Mouse (Mus musculus) CH12.LX (cell line): ENCODE measurements around the gene Tlk2. TPM values are rescaled to one million over a fixed set of nuclear protein-coding genes. Genes with fewer than 3 reads are reported as not detected.

ENCODE experiments used
- DNase-seq: peaks from one replicate; pipeline ENCODE4 v3.0.0-alpha.2; 2013; ENCODE audit errors: extremely low read depth
- H3K27ac ChIP-seq: 2 replicates; pipeline ENCODE4 v1.5.1; 2012; ENCODE audit warnings: low read depth, mild to moderate bottlenecking, control low read depth, moderate library complexity; ENCODE audit not compliant: insufficient read depth
- H3K27me3 ChIP-seq: replicated peaks from 2 replicates; pipeline ENCODE3; 2012; ENCODE audit warnings: inconsistent platforms
- H3K36me3 ChIP-seq, 2 experiments: replicated peaks in 1 of 2; 2 replicates each; pipeline versions ENCODE3 to v1.6.1; 2012; ENCODE audit warnings: inconsistent platforms in 1 of 2, low read length in 1 of 2, mild to moderate bottlenecking in 1 of 2, mixed read lengths in 1 of 2, moderate library complexity in 1 of 2; ENCODE audit not compliant: control insufficient read depth in 1 of 2, insufficient read depth in 1 of 2
- H3K4me1 ChIP-seq, 2 experiments: 2 replicates each; pipeline ENCODE4 v1.6.1; 2012; ENCODE audit warnings: inconsistent platforms in 1 of 2, moderate library complexity in 1 of 2; ENCODE audit not compliant: insufficient read depth in 2 of 2, control insufficient read depth in 1 of 2
- H3K4me2 ChIP-seq: 2 replicates; pipeline ENCODE4 v1.6.1; 2012; ENCODE audit warnings: low read depth, mild to moderate bottlenecking, control low read depth; ENCODE audit not compliant: poor library complexity, insufficient read depth, severe bottlenecking
- H3K4me3 ChIP-seq, 3 experiments: fragments of 150-350 bp in 1 of 3; sonication (generic) in 1 of 3; replicated peaks in 1 of 3; 2 replicates each; pipeline versions ENCODE3 to v1.5.1; 2011 to 2012; ENCODE audit warnings: low read depth in 2 of 3, low read length in 2 of 3, mild to moderate bottlenecking in 2 of 3, moderate library complexity in 2 of 3, control low read depth in 1 of 3, improper control_type of control experiment in 1 of 3, inconsistent platforms in 1 of 3, mixed read lengths in 1 of 3; ENCODE audit not compliant: poor library complexity in 1 of 3
- H3K79me2 ChIP-seq: replicated peaks from 2 replicates; pipeline ENCODE4 v1.6.1; 2012; ENCODE audit warnings: mild to moderate bottlenecking, moderate library complexity; ENCODE audit not compliant: control insufficient read depth, poor library complexity, insufficient read depth, severe bottlenecking; ENCODE audit errors: extremely low read depth
- H3K9ac ChIP-seq: 2 replicates; pipeline ENCODE4 v1.6.1; 2012; ENCODE audit warnings: low read depth, mild to moderate bottlenecking, control low read depth, moderate library complexity; ENCODE audit not compliant: insufficient read depth
- H3K9me3 ChIP-seq: replicated peaks from 2 replicates; pipeline ENCODE3; 2012; ENCODE audit warnings: low read length, inconsistent platforms, mixed read lengths
- BHLHE40 ChIP-seq: IDR thresholded peaks from 2 replicates; pipeline ENCODE4 v1.6.1; 2011; ENCODE audit warnings: mild to moderate bottlenecking, low read depth, low read length, improper control_type of control experiment
- CHD1 ChIP-seq: IDR thresholded peaks from 2 replicates; pipeline ENCODE4 v1.6.1; 2012; ENCODE audit warnings: low read depth, low read length, improper control_type of control experiment, inconsistent platforms
- CTCF ChIP-seq, 2 experiments: IDR thresholded peaks in 1 of 2; conservative IDR thresholded peaks in 1 of 2; 2 replicates each; pipeline ENCODE4 v1.5.1; 2011 to 2012; ENCODE audit warnings: low read depth in 2 of 2, low read length in 2 of 2, improper control_type of control experiment in 1 of 2, inconsistent platforms in 1 of 2, mild to moderate bottlenecking in 1 of 2, moderate library complexity in 1 of 2
- EP300 ChIP-seq: IDR thresholded peaks from 2 replicates; pipeline ENCODE4 v1.6.1; 2011; ENCODE audit warnings: low read length, improper control_type of control experiment
- HCFC1 ChIP-seq: IDR thresholded peaks from 2 replicates; pipeline ENCODE4 v1.6.1; 2012; ENCODE audit warnings: low read depth, mild to moderate bottlenecking, inconsistent platforms, low read length, improper control_type of control experiment
- JUN ChIP-seq: IDR thresholded peaks from 2 replicates; pipeline ENCODE4 v1.6.1; 2011; ENCODE audit warnings: low read depth, mild to moderate bottlenecking, low read length, improper control_type of control experiment, moderate library complexity; ENCODE audit not compliant: insufficient read depth
- JUND ChIP-seq: conservative IDR thresholded peaks from 2 replicates; pipeline ENCODE4 v1.6.1; 2011; ENCODE audit warnings: low read depth, low read length, improper control_type of control experiment
- KAT2A ChIP-seq: IDR thresholded peaks from 2 replicates; pipeline ENCODE4 v1.6.1; 2012; ENCODE audit warnings: low read length, improper control_type of control experiment, inconsistent platforms; ENCODE audit not compliant: insufficient replicate concordance
- MAZ ChIP-seq: IDR thresholded peaks from 2 replicates; pipeline ENCODE4 v1.6.1; 2012; ENCODE audit warnings: low read depth, mild to moderate bottlenecking, inconsistent platforms, low read length, improper control_type of control experiment, moderate library complexity
- MEF2A ChIP-seq: IDR thresholded peaks from 2 replicates; pipeline ENCODE4 v1.6.1; 2014; ENCODE audit warnings: low read depth, mild to moderate bottlenecking, inconsistent platforms, low read length, improper control_type of control experiment, borderline replicate concordance
- MXI1 ChIP-seq: IDR thresholded peaks from 2 replicates; pipeline ENCODE4 v1.6.1; 2011; ENCODE audit warnings: mild to moderate bottlenecking, low read depth, low read length, improper control_type of control experiment
- MYC ChIP-seq: IDR thresholded peaks from 2 replicates; pipeline ENCODE4 v1.6.1; 2011; ENCODE audit warnings: low read depth, mild to moderate bottlenecking, improper control_type of control experiment, low read length
- NRF1 ChIP-seq: IDR thresholded peaks from 2 replicates; pipeline ENCODE4 v1.6.1; 2014; ENCODE audit warnings: low read depth, mild to moderate bottlenecking, inconsistent platforms, low read length, improper control_type of control experiment, moderate library complexity
- PAX5 ChIP-seq: IDR thresholded peaks from 2 replicates; pipeline ENCODE4 v1.6.1; 2012; ENCODE audit warnings: low read length, inconsistent platforms, mixed read lengths
- POLR2A ChIP-seq: IDR thresholded peaks from 2 replicates; pipeline ENCODE4 v1.6.1; 2011; ENCODE audit warnings: low read depth, mild to moderate bottlenecking, improper control_type of control experiment, low read length
- POLR2AphosphoS2 ChIP-seq: IDR thresholded peaks from 2 replicates; pipeline ENCODE4 v1.6.1; 2011; ENCODE audit warnings: low read depth, low read length, improper control_type of control experiment
- RAD21 ChIP-seq: IDR thresholded peaks from 2 replicates; pipeline ENCODE4 v1.6.1; 2011; ENCODE audit warnings: low read depth, mild to moderate bottlenecking, low read length, improper control_type of control experiment, moderate library complexity
- RCOR1 ChIP-seq: conservative IDR thresholded peaks from 2 replicates; pipeline ENCODE4 v1.6.1; 2012; ENCODE audit warnings: low read depth, mild to moderate bottlenecking, inconsistent platforms, low read length, improper control_type of control experiment
- SIN3A ChIP-seq: IDR thresholded peaks from 2 replicates; pipeline ENCODE4 v1.6.1; 2012; ENCODE audit warnings: low read length, improper control_type of control experiment, inconsistent platforms
- SMC3 ChIP-seq: IDR thresholded peaks from 2 replicates; pipeline ENCODE4 v1.6.1; 2011; ENCODE audit warnings: low read depth, low read length, improper control_type of control experiment
- TBP ChIP-seq: conservative IDR thresholded peaks from 2 replicates; pipeline ENCODE4 v1.6.1; 2011; ENCODE audit warnings: low read depth, low read length, improper control_type of control experiment
- UBTF ChIP-seq: IDR thresholded peaks from 2 replicates; pipeline ENCODE4 v1.6.1; 2012; ENCODE audit warnings: low read depth, mild to moderate bottlenecking, inconsistent platforms, low read length, improper control_type of control experiment, moderate library complexity
- dilution Hi-C: fragments of 300-500 bp; cut with MboI; formaldehyde crosslinking; loops from 2 replicates; pipeline ENCODE4 v1.14.3; 2020; ENCODE audit warnings: low sequenced_read_pairs; ENCODE audit not compliant: extremely low pct_unique_long_range_greater_than_20kb, extremely low pct_ligation_motif_present
- in situ Hi-C: fragments of 300-500 bp; cut with MboI; formaldehyde crosslinking; loops from 3 replicates; pipeline ENCODE4 v1.14.3; 2019; ENCODE audit warnings: low sequenced_read_pairs, low pct_ligation_motif_present, low pct_unique_long_range_greater_than_20kb, mixed read lengths
- polyA plus RNA-seq: library from polyadenylated mRNA; unstranded; fragments of >175 nt; gene quantifications from 2 replicates; pipeline ENCODE4 v1.2.1, GENCODE M21; 2012; ENCODE audit warnings: low read depth; ENCODE audit not compliant: insufficient read length
- total RNA-seq, 2 experiments: library from RNA; depleted of rRNA; stranded (reverse); fragments of 300-350 nt in 1 of 2; fragments of >200 nt in 1 of 2; gene quantifications; 2 replicates each; pipeline ENCODE4 v1.2.3; 2012 to 2014

Tlk2 gene
- total and polyA plus RNA-seq, 3 experiments, result 78.0 to 90.6 (median 85.1) TPM

GRCm38 (mm10) chr11:105315296-105315695 is 136.7 kb downstream of the Tlk2 start:
- in situ Hi-C loops, result no loop called here
- TF ChIP-seq JUN, result no peak
- TF ChIP-seq POLR2AphosphoS2, result no peak
- TF ChIP-seq TBP, result no peak
- no peak for TF ChIP-seq SIN3A
- no peak for TF ChIP-seq MAZ
- TF ChIP-seq KAT2A, result no peak
- TF ChIP-seq NRF1, result no peak
- no peak for TF ChIP-seq EP300
- no peak for TF ChIP-seq HCFC1
- no peak for TF ChIP-seq PAX5
- no peak for TF ChIP-seq SMC3
- no peak for TF ChIP-seq MEF2A
- no peak for TF ChIP-seq RCOR1
- TF ChIP-seq UBTF, result no peak
- no peak for TF ChIP-seq CHD1
- TF ChIP-seq MYC, result no peak
- TF ChIP-seq, all 38 proteins: peak for 0
- dilution Hi-C loops, result no loop called here
- DNase-seq, result no peak
- Histone ChIP-seq H3K9ac (no peak overlapping the region), H3K36me3 (no peaks in the 10 kb centered on the region), H3K4me1 (peaks cover 0 to 3% of the 10 kb centered on the region in 2 experiments; a peak in 1 of 4 replicates), H3K79me2 (no peaks in the 10 kb centered on the region), H3K4me3 (no peak overlapping the region), H3K4me2 (no peak overlapping the region), H3K27ac (no peak overlapping the region), H3K27me3 (no peaks in the 10 kb centered on the region), H3K9me3 (no peaks in the 10 kb centered on the region)

GRCm38 (mm10) chr11:105316121-105316520 is 137.5 kb downstream of the Tlk2 start:
- in situ Hi-C loops (no loop called here), dilution Hi-C loops (no loop called here)
- no peaks in the 10 kb centered on the region for H3K27me3 ChIP-seq

More at GRCm38 (mm10) chr11:105316121-105316520, 137.5 kb downstream of the Tlk2 start:
- no peak overlapping the region for H3K4me3 ChIP-seq
- H3K9me3 ChIP-seq, result no peaks in the 10 kb centered on the region
- no peak for DNase-seq
- peaks cover 3 to 6% of the 10 kb centered on the region in 2 experiments; a peak in 2 of 4 replicates for H3K4me1 ChIP-seq
- H3K36me3 ChIP-seq, result no peaks in the 10 kb centered on the region
- no peak overlapping the region for H3K9ac ChIP-seq
- no peak for TF ChIP-seq MXI1
- TF ChIP-seq JUND, result no peak
- TF ChIP-seq HCFC1, result no peak
- no peak for TF ChIP-seq CTCF (conservative IDR thresholded peaks at IDR 0.05 in 1 of 2, IDR thresholded peaks at IDR 0.05 in 1 of 2; ENCODE audit: low read depth in 2 of 2, low read length in 2 of 2)
- no peak for TF ChIP-seq JUN
- no peak for TF ChIP-seq RAD21
- TF ChIP-seq SMC3, result no peak
- no peak for TF ChIP-seq TBP
- no peak for TF ChIP-seq BHLHE40
- TF ChIP-seq PAX5, result no peak
- TF ChIP-seq NRF1, result no peak
- no peak for TF ChIP-seq UBTF
- TF ChIP-seq POLR2A, result no peak
- no peak overlapping the region for H3K27ac ChIP-seq
- no peaks in the 10 kb centered on the region for H3K79me2 ChIP-seq
- H3K4me2 ChIP-seq, result no peak overlapping the region
